Mouse (Mus musculus) A20 (cell line): ENCODE results near the gene Prmt9.
A peak's percentile ranks its signal among the peaks of the same experiment; 100 is the strongest.

ENCODE experiments used
- DNase-seq: peaks from one replicate; pipeline ENCODE4 v3.0.0-alpha.2; 2011; ENCODE audit warnings: low read depth, low spot score

Gene Prmt9

GRCm38 (mm10) chr8:77549121-77549706, at the start of gene Prmt9:
Gene Prmt9, plus strand, starts transcription at chr8:77549397.
- DNase-seq = peak; percentile 94

GRCm38 (mm10) chr8:77500264-77500663, 48.9 kb upstream of the Prmt9 start:
- no peak for DNase-seq

- DNase-seq = no peak
Observed at GRCm38 (mm10) chr8:77501131-77501530, 48.1 kb upstream of the Prmt9 start.

GRCm38 (mm10) chr8:77502547-77502946, 46.6 kb upstream of the Prmt9 start:
- no peak for DNase-seq

- DNase-seq = no peak
Observed at GRCm38 (mm10) chr8:77506539-77506938, 42.7 kb upstream of the Prmt9 start.

- DNase-seq = no peak
Observed at GRCm38 (mm10) chr8:77507510-77508035, 41.6 kb upstream of the Prmt9 start.

GRCm38 (mm10) chr8:77509044-77509443, 40.2 kb upstream of the Prmt9 start:
- peak; percentile 23 for DNase-seq

GRCm38 (mm10) chr8:77510426-77510825, 38.8 kb upstream of the Prmt9 start:
- peak; percentile 23 for DNase-seq

GRCm38 (mm10) chr8:77511750-77512493, 37.3 kb upstream of the Prmt9 start:
- DNase-seq = no peak

GRCm38 (mm10) chr8:77515201-77515600, 34.0 kb upstream of the Prmt9 start:
- no peak for DNase-seq

GRCm38 (mm10) chr8:77515786-77516185, 33.4 kb upstream of the Prmt9 start:
- no peak for DNase-seq

GRCm38 (mm10) chr8:77516845-77517244, 32.4 kb upstream of the Prmt9 start:
- peak; percentile 67 for DNase-seq

GRCm38 (mm10) chr8:77517301-77518200, 31.6 kb upstream of the Prmt9 start, which contains the start of gene Arhgap10:
Gene Arhgap10, minus strand, starts transcription at chr8:77517953.
- peak; percentile 86 for DNase-seq

- no peak for DNase-seq
Observed at GRCm38 (mm10) chr8:77518201-77519115, 30.7 kb upstream of the Prmt9 start.

GRCm38 (mm10) chr8:77520601-77521000, 28.6 kb upstream of the Prmt9 start:
- DNase-seq = no peak

- DNase-seq = no peak
Observed at GRCm38 (mm10) chr8:77521028-77521785, 28.0 kb upstream of the Prmt9 start.

GRCm38 (mm10) chr8:77522984-77523383, 26.2 kb upstream of the Prmt9 start:
- no peak for DNase-seq

GRCm38 (mm10) chr8:77524018-77524615, 25.1 kb upstream of the Prmt9 start:
- DNase-seq = no peak

GRCm38 (mm10) chr8:77524906-77525305, 24.3 kb upstream of the Prmt9 start:
- peak; percentile 41 for DNase-seq

- DNase-seq = no peak
Observed at GRCm38 (mm10) chr8:77526130-77526529, 23.1 kb upstream of the Prmt9 start.
